Comparison of ENCODE assay signal across 8 mouse cellular contexts in genomic region chr5:110980576-110980975, GRCm38 (mm10).
DNase-seq lines count a peak whose midpoint lies in the region; ATAC-seq lines count a peak whose summit lies in the region.

No protein-coding gene starts in this region.

- peak overlapping the region; percentile 83 for H3K4me3 ChIP-seq in forebrain, embryonic 16.5 days (replicated peaks; ENCODE audit: low read length)
- H3K4me3 ChIP-seq in liver, embryonic 13.5 days (replicated peaks) = peak overlapping the region; percentile 60

- intact Hi-C loops in gastrocnemius, postnatal 14 days (cut with DNase I; ENCODE audit: low total_unique reads) = no loop called here

- no peak for ATAC-seq in cerebellum, adult (ENCODE audit: insufficient number of reproducible peaks, low FRiP score, low TSS enrichment)
- ATAC-seq in forebrain, embryonic 16.5 days = no peak
- no peak for ATAC-seq in liver, embryonic 13.5 days (ENCODE audit: low read depth)

- no peaks in the 10 kb centered on the region for H3K9me3 ChIP-seq in forebrain, embryonic 16.5 days (ENCODE audit: control insufficient read depth, low read length)
- H3K9me3 ChIP-seq in liver, embryonic 13.5 days (replicated peaks) = no peaks in the 10 kb centered on the region

- H3K4me1 ChIP-seq in forebrain, embryonic 16.5 days (replicated peaks; ENCODE audit: control insufficient read depth, insufficient read depth, low read length) = peaks cover 34% of the 10 kb centered on the region
- H3K4me1 ChIP-seq in liver, embryonic 13.5 days (replicated peaks) = 0 out of 2 replicates have a peak, but pooled peaks cover 11% of the 10 kb centered on the region

- peak overlapping the region; percentile 95 for H3K27ac ChIP-seq in forebrain, embryonic 16.5 days (ENCODE audit: low read length)
- no peak overlapping the region for H3K27ac ChIP-seq in liver, embryonic 13.5 days

- WGBS in forebrain, embryonic 16.5 days = 47% methylated on average over 5 of the region's 5 CpGs
- 64% methylated on average over 5 of the region's 5 CpGs for WGBS in liver, embryonic 13.5 days (ENCODE audit: insufficient replicate concordance)

- peak overlapping the region; percentile 81 for H3K4me2 ChIP-seq in forebrain, embryonic 16.5 days (ENCODE audit: low read length)
- peak overlapping the region; percentile 70 for H3K4me2 ChIP-seq in liver, embryonic 13.5 days

- H3K36me3 ChIP-seq in forebrain, embryonic 16.5 days (ENCODE audit: control insufficient read depth, insufficient read depth) = no peaks in the 10 kb centered on the region
- no peaks in the 10 kb centered on the region for H3K36me3 ChIP-seq in liver, embryonic 13.5 days

- peak overlapping the region; percentile 95 for H3K9ac ChIP-seq in forebrain, embryonic 16.5 days (replicated peaks; ENCODE audit: low read depth, low read length)
- H3K9ac ChIP-seq in liver, embryonic 13.5 days = no peak overlapping the region

- peak; percentile 20 for DNase-seq in cerebellum, adult 9-10 months
- DNase-seq in 3T3-L1 (ENCODE audit: low read depth, low spot score) = peak; percentile 73
- DNase-seq in liver, embryonic 13.5 days = no peak
- DNase-seq in right cerebral cortex, postnatal 10 days (ENCODE audit: low spot score in 2 of 2) = no peak
- DNase-seq in urinary bladder, postnatal 10 days (ENCODE audit: low spot score) = no peak
- no peak for DNase-seq in gastrocnemius, postnatal 14 days

- no peaks in the 10 kb centered on the region for H3K27me3 ChIP-seq in forebrain, embryonic 16.5 days (replicated peaks; ENCODE audit: control insufficient read depth, insufficient read depth, low read length)
- H3K27me3 ChIP-seq in liver, embryonic 13.5 days = peaks cover 49% of the 10 kb centered on the region

Comparison
In these comparisons a context has a peak if more than half of its experiments do, and no peak if none do; other contexts are left out.
1. DNase-seq: peak in cerebellum, adult 9-10 months (single experiment) and 3T3-L1 (single experiment); none in liver, embryonic 13.5 days (single experiment), right cerebral cortex, postnatal 10 days (0 of 2), urinary bladder, postnatal 10 days (single experiment) and gastrocnemius, postnatal 14 days (single experiment).